Mouse (Mus musculus): ENCODE measurements at regions not wholly inside any gene's neighbourhood (a gene's known extent, or its start where the extent isn't known, plus 50 kb on each side); places are given as distances from the start of the nearest gene placed in this dataset.

DNA sequence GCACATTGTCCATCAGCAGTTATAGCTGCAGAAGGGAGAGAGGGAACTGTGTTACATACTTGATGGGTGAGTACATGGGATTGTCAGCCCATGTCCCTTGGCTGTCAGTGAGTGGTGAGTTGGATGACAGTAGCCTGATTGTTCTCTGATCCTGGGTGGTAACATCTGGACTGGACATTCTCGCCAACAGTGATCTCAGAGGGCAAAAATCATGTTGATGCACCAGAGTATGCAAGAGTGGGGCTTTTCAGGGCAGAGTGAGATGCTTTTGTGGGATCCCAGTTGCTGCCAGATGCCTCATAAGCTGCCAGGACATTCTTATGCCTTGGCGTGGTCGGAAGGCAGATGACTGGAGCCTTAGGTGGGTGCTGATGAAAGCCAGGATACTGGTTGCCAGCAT is 528.9 kb upstream of the Fam160b2 start:
- no peak for TF ChIP-seq CTCF (IDR thresholded peaks at IDR 0.05; ENCODE audit: insufficient read depth, low read length)
- no peak for TF ChIP-seq POLR2A (IDR thresholded peaks at IDR 0.05; ENCODE audit: borderline replicate concordance, extremely low read depth, low read depth, low read length)
- no peak overlapping the region for H3K4me3 ChIP-seq (replicated peaks; ENCODE audit: extremely low read depth, low read depth, low read length)
- DNase-seq = peak; percentile 4
- WGBS = 64% methylated on average over 3 of the region's 3 CpGs
- no peaks in the 10 kb centered on the region for H3K4me1 ChIP-seq (ENCODE audit: control insufficient read depth, insufficient read depth, low read length)

- WGBS = 53% methylated on average over 7 of the region's 7 CpGs
- H3K4me3 ChIP-seq (replicated peaks; ENCODE audit: extremely low read depth, low read depth, low read length) = no peak overlapping the region
- H3K4me1 ChIP-seq (ENCODE audit: control insufficient read depth, insufficient read depth, low read length) = no peaks in the 10 kb centered on the region
- no peak for DNase-seq
- TF ChIP-seq POLR2A (IDR thresholded peaks at IDR 0.05; ENCODE audit: borderline replicate concordance, extremely low read depth, low read depth, low read length) = no peak
Measured at GRCm38 (mm10) chr14:71118681-71119080, 519.0 kb upstream of the Fam160b2 start.

GRCm38 (mm10) chr14:71115798-71116432 is 516.3 kb upstream of the Fam160b2 start:
- Histone ChIP-seq H3K4me1 (ENCODE audit: control insufficient read depth, insufficient read depth, low read length) (no peaks in the 10 kb centered on the region), H3K4me3 (replicated peaks; ENCODE audit: extremely low read depth, low read depth, low read length) (no peak overlapping the region)
- TF ChIP-seq CTCF (IDR thresholded peaks at IDR 0.05; ENCODE audit: insufficient read depth, low read length) (no peak), POLR2A (IDR thresholded peaks at IDR 0.05; ENCODE audit: borderline replicate concordance, extremely low read depth, low read depth, low read length) (no peak)
- no peak for DNase-seq
- 78% methylated on average over 3 of the region's 3 CpGs for WGBS

- no peak for TF ChIP-seq CTCF (IDR thresholded peaks at IDR 0.05; ENCODE audit: insufficient read depth, low read length)
- TF ChIP-seq POLR2A (IDR thresholded peaks at IDR 0.05; ENCODE audit: borderline replicate concordance, extremely low read depth, low read depth, low read length) = no peak
- 74% methylated on average over 8 of the region's 8 CpGs for WGBS
Measured at GRCm38 (mm10) chr14:71115095-71115797, 515.6 kb upstream of the Fam160b2 start.

DNA sequence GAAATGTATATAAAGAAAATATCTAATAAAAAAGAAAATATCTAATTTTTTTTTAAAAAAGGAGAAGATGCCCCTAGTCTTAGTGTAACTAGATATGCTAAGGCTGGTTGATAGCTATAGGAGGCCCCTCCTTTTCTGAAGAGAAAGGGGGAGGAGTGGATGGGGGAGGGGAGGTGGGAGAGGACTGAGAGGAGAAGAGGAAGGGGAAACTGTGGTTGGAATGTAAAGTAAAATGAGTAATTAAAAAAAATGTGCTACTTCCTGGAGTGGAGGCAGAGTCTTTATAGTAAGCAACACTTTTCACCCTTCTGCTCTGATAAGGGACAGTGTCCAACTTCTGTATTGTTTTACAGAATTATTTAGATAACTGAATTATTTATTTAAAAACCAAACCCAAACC is 513.6 kb upstream of the Fam160b2 start:
- Histone ChIP-seq H3K4me1 (ENCODE audit: control insufficient read depth, insufficient read depth, low read length) (no peaks in the 10 kb centered on the region), H3K4me3 (replicated peaks; ENCODE audit: extremely low read depth, low read depth, low read length) (no peak overlapping the region)
- no peak for TF ChIP-seq POLR2A (IDR thresholded peaks at IDR 0.05; ENCODE audit: borderline replicate concordance, extremely low read depth, low read depth, low read length)
- no peak for TF ChIP-seq CTCF (IDR thresholded peaks at IDR 0.05; ENCODE audit: insufficient read depth, low read length)
- no peak for DNase-seq

More at GRCm38 (mm10) chr14:71115095-71115797, 515.6 kb upstream of the Fam160b2 start:
- DNase-seq = no peak
- Histone ChIP-seq H3K4me1 (ENCODE audit: control insufficient read depth, insufficient read depth, low read length) (no peaks in the 10 kb centered on the region), H3K4me3 (replicated peaks; ENCODE audit: extremely low read depth, low read depth, low read length) (no peak overlapping the region)

- TF ChIP-seq POLR2A (IDR thresholded peaks at IDR 0.05; ENCODE audit: borderline replicate concordance, extremely low read depth, low read depth, low read length) (no peak), CTCF (IDR thresholded peaks at IDR 0.05; ENCODE audit: insufficient read depth, low read length) (no peak)
- DNase-seq = no peak
- H3K4me1 ChIP-seq (ENCODE audit: control insufficient read depth, insufficient read depth, low read length) = no peaks in the 10 kb centered on the region
- H3K4me3 ChIP-seq (replicated peaks; ENCODE audit: extremely low read depth, low read depth, low read length) = no peak overlapping the region
Measured at GRCm38 (mm10) chr14:71104617-71105016, 505.0 kb upstream of the Fam160b2 start.

DNA sequence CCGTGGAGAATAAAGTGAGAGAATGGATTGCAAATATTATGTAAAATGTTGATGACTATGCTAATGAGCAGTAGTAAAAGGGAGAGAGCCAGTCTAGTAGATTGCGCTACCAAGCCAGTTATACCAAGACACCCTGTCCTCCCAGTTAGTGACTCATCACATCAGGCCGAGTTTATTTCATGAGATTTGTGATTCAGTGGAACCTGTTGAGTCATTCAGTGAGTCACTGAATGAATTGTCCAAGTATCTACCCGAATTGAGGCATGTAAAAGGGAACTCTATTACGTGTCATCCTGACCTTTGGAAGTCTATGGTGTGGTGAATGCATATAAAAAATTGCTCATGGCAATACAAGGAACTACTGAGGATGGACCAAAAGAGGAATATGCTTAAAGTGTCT is 504.3 kb upstream of the Fam160b2 start:
- Histone ChIP-seq H3K4me3 (replicated peaks; ENCODE audit: extremely low read depth, low read depth, low read length) (no peak overlapping the region), H3K4me1 (ENCODE audit: control insufficient read depth, insufficient read depth, low read length) (no peaks in the 10 kb centered on the region)
- WGBS = 68% methylated on average over 5 of the region's 5 CpGs
- no peak for TF ChIP-seq POLR2A (IDR thresholded peaks at IDR 0.05; ENCODE audit: borderline replicate concordance, extremely low read depth, low read depth, low read length)
- no peak for TF ChIP-seq CTCF (IDR thresholded peaks at IDR 0.05; ENCODE audit: insufficient read depth, low read length)
- no peak for DNase-seq

DNA sequence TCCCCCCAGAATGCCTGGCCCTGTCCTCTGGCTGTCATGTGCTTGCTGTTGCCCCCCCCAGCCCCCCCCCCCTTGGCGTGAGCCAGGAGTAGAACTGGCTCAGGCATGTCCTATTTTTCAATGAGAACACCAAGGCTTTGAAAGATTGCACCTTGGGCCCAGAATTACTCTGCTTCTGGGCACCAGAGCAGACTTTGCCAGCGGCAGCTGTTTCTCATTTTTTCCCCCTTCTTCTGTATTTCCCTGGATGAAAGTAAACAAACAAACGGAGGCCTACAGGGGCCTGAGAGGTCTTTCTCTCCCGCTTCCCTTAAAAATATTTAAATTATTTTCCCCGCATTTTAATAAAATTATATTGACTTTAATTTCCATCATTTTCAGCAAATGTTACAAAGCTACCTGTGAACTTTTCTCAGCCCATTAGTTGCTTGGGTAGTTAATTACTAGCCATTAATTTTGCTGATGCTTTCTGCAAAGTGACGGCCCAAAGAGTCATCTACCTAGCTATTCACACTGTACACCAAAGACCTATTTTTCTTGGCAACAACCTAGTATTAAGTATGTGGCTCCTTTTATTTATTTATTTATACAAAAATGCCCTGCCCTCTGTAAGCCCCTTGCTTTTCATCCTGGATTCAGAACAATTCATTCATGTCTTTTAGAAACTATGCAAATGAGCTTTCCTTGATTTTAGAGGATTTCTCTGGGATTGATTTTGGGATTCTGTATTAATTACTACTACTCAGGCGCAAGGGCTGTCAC is 496.2 kb upstream of the Fam160b2 start:
- TF ChIP-seq POLR2A (IDR thresholded peaks at IDR 0.05; ENCODE audit: borderline replicate concordance, extremely low read depth, low read depth, low read length) = no peak
- no peak for TF ChIP-seq CTCF (IDR thresholded peaks at IDR 0.05; ENCODE audit: insufficient read depth, low read length)
- no peaks in the 10 kb centered on the region for H3K4me1 ChIP-seq (ENCODE audit: control insufficient read depth, insufficient read depth, low read length)
- 66% methylated on average over 7 of the region's 7 CpGs for WGBS
- no peak for DNase-seq
- no peak overlapping the region for H3K4me3 ChIP-seq (replicated peaks; ENCODE audit: extremely low read depth, low read depth, low read length)

GRCm38 (mm10) chr14:71092626-71093326 is 493.1 kb upstream of the Fam160b2 start:
- peak; percentile 6 for DNase-seq
- Histone ChIP-seq H3K4me1 (ENCODE audit: control insufficient read depth, insufficient read depth, low read length) (no peaks in the 10 kb centered on the region), H3K4me3 (replicated peaks; ENCODE audit: extremely low read depth, low read depth, low read length) (no peak overlapping the region)
- TF ChIP-seq POLR2A (IDR thresholded peaks at IDR 0.05; ENCODE audit: borderline replicate concordance, extremely low read depth, low read depth, low read length) = no peak
- TF ChIP-seq CTCF (IDR thresholded peaks at IDR 0.05; ENCODE audit: insufficient read depth, low read length) = no peak
- 44% methylated on average over 8 of the region's 8 CpGs for WGBS
